Mouse (Mus musculus) spleen, adult 2 months (tissue): ENCODE measurements around the gene Ppp1r11. TPM values are rescaled to one million over a fixed set of nuclear protein-coding genes. Genes with fewer than 3 reads are reported as not detected.

Source experiments
- DNase-seq, 2 experiments: peaks; one replicate each; pipeline versions ENCODE4 v3.0.0 to v3.0.0-alpha.2; 2012 to 2021; ENCODE audit warnings: low spot score in 2 of 2, low read depth in 1 of 2
- H3K27ac ChIP-seq: fragments of 200-500 bp; 2 replicates; pipeline ENCODE4 v1.5.1; 2012; ENCODE audit warnings: low read length, inconsistent platforms; ENCODE audit not compliant: insufficient read depth
- H3K27me3 ChIP-seq: fragments of 200-500 bp; 2 replicates; pipeline ENCODE4 v1.6.1; 2012; ENCODE audit warnings: mild to moderate bottlenecking, moderate library complexity, low read length, inconsistent platforms; ENCODE audit not compliant: control insufficient read depth, insufficient read depth
- H3K36me3 ChIP-seq: fragments of 200-500 bp; 2 replicates; pipeline ENCODE4 v1.6.1; 2012; ENCODE audit warnings: mild to moderate bottlenecking, low read length, inconsistent platforms; ENCODE audit not compliant: control insufficient read depth, insufficient read depth
- H3K4me1 ChIP-seq: fragments of 200-500 bp; 2 replicates; pipeline ENCODE4 v1.6.1; 2011; ENCODE audit warnings: inconsistent platforms; ENCODE audit not compliant: control insufficient read depth, insufficient read depth, insufficient read length
- H3K4me3 ChIP-seq: fragments of 200-500 bp; 2 replicates; pipeline ENCODE4 v1.5.1; 2011; ENCODE audit warnings: mild to moderate bottlenecking, inconsistent platforms; ENCODE audit not compliant: insufficient read depth, insufficient read length; ENCODE audit errors: extremely low read depth
- CTCF ChIP-seq: fragments of 200-500 bp; IDR thresholded peaks from 2 replicates; pipeline ENCODE4 v1.5.1; 2011; ENCODE audit warnings: mild to moderate bottlenecking, inconsistent platforms; ENCODE audit not compliant: insufficient read depth, insufficient read length, insufficient replicate concordance; ENCODE audit errors: extremely low read depth
- POLR2A ChIP-seq: fragments of 200-500 bp; IDR thresholded peaks from 2 replicates; pipeline ENCODE4 v1.6.1; 2011; ENCODE audit warnings: low read depth, low read length, inconsistent platforms
- WGBS: fragments of 180-500 bp; shearing (Covaris S2); methylation state at CpG from one replicate; pipeline ENCODE4 v1.1.7; 2018; 5-methylcytosine and 5-hydroxymethylcytosine counted together
- polyA plus RNA-seq: library from polyadenylated mRNA; depleted of rRNA; stranded (reverse); fragments of >200 nt; gene quantifications from 2 replicates; pipeline ENCODE4 v1.2.3, GENCODE M21; 2012; rRNA removed

Ppp1r11 gene
- polyA plus RNA-seq, 1 experiment: 36.3 TPM

- TF ChIP-seq POLR2A (no peak), CTCF (no peak)
- Histone ChIP-seq H3K27ac (no peak overlapping the region), H3K4me1 (no peaks in the 10 kb centered on the region), H3K4me3 (no peak overlapping the region), H3K27me3 (no peaks in the 10 kb centered on the region), H3K36me3 (no peaks in the 10 kb centered on the region)
- 15% methylated on average over 1 of the region's 1 CpGs for WGBS
- no peak for DNase-seq
These were observed 50.9 kb downstream of the Ppp1r11 start for GRCm38 (mm10) chr17:36900691-36901090.

- H3K4me3 ChIP-seq: no peak overlapping the region
- TF ChIP-seq CTCF (no peak), POLR2A (no peak)
- no peaks in the 10 kb centered on the region for H3K36me3 ChIP-seq
- DNase-seq: no peak
- no peaks in the 10 kb centered on the region for H3K27me3 ChIP-seq
- H3K27ac ChIP-seq: no peak overlapping the region
- WGBS: 92% methylated on average over 5 of the region's 5 CpGs
- no peaks in the 10 kb centered on the region for H3K4me1 ChIP-seq
These were observed 51.5 kb downstream of the Ppp1r11 start for GRCm38 (mm10) chr17:36900001-36900400.

GRCm38 (mm10) chr17:36899376-36899775 is 52.2 kb downstream of the Ppp1r11 start:
- no peak for DNase-seq
- no peaks in the 10 kb centered on the region for H3K36me3 ChIP-seq
- WGBS: 86% methylated on average over 4 of the region's 4 CpGs
- H3K4me1 ChIP-seq: no peaks in the 10 kb centered on the region
- TF ChIP-seq POLR2A: no peak
- TF ChIP-seq CTCF: no peak
- H3K27me3 ChIP-seq: no peaks in the 10 kb centered on the region
- no peak overlapping the region for H3K4me3 ChIP-seq
- H3K27ac ChIP-seq: no peak overlapping the region

Other genes with a start within 250 kb of the Ppp1r11 start
- not detected in 2 replicates for gene H2-M10.5, start 178.8 kb downstream of the Ppp1r11 start, polyA plus RNA-seq
- not detected in 2 replicates for gene H2-M10.6, start 139.6 kb downstream of the Ppp1r11 start, polyA plus RNA-seq
- 50.6 and 55.6 TPM in 2 replicates for gene Trim26, start 114.6 kb downstream of the Ppp1r11 start, polyA plus RNA-seq
- gene Trim15, start 84.5 kb downstream of the Ppp1r11 start, polyA plus RNA-seq: 0.04 and 0.05 TPM in 2 replicates
- 16.8 and 37.0 TPM in 2 replicates for gene Trim10, start 82.2 kb downstream of the Ppp1r11 start, polyA plus RNA-seq
- 0.19 TPM in 1 of 2 replicates, not detected in the other for gene Trim40, start 61.6 kb downstream of the Ppp1r11 start, polyA plus RNA-seq
- not detected in 2 replicates for gene Trim31, start 53.6 kb downstream of the Ppp1r11 start, polyA plus RNA-seq
- 0.20 and 0.23 TPM in 2 replicates for gene Rnf39, start 8.8 kb downstream of the Ppp1r11 start, polyA plus RNA-seq
- 19.0 and 23.5 TPM in 2 replicates for gene Znrd1, start 6.8 kb upstream of the Ppp1r11 start, polyA plus RNA-seq
- gene Znrd1as, start 6.9 kb upstream of the Ppp1r11 start, polyA plus RNA-seq: 0.31 and 0.57 TPM in 2 replicates
- not detected in 2 replicates for gene 2410137M14Rik, start 29.5 kb upstream of the Ppp1r11 start, polyA plus RNA-seq
- 0.28 and 0.48 TPM in 2 replicates for gene H2-M5, start 37.8 kb upstream of the Ppp1r11 start, polyA plus RNA-seq
- 0.62 and 0.75 TPM in 2 replicates for gene Zfp57, start 49.4 kb upstream of the Ppp1r11 start, polyA plus RNA-seq
- not detected in 2 replicates for gene Mog, start 71.7 kb upstream of the Ppp1r11 start, polyA plus RNA-seq
- gene Gabbr1, start 94.2 kb upstream of the Ppp1r11 start, polyA plus RNA-seq: 28.7 and 29.7 TPM in 2 replicates
- 0.14 TPM in 1 of 2 replicates, not detected in the other for gene Olfr90, start 136.8 kb upstream of the Ppp1r11 start, polyA plus RNA-seq
- not detected in 2 replicates for gene Olfr91, start 146.5 kb upstream of the Ppp1r11 start, polyA plus RNA-seq
- not detected in 2 replicates for gene Olfr92, start 168.3 kb upstream of the Ppp1r11 start, polyA plus RNA-seq
- gene Olfr93, start 209.8 kb upstream of the Ppp1r11 start, polyA plus RNA-seq: not detected in 2 replicates
- gene Ubd, start 242.2 kb upstream of the Ppp1r11 start, polyA plus RNA-seq: 1.1 and 1.5 TPM in 2 replicates
- gene Olfr94, start 249.3 kb upstream of the Ppp1r11 start, polyA plus RNA-seq: not detected in 2 replicates